23 mouse cellular contexts compared by ENCODE assay signal in the genomic region with DNA sequence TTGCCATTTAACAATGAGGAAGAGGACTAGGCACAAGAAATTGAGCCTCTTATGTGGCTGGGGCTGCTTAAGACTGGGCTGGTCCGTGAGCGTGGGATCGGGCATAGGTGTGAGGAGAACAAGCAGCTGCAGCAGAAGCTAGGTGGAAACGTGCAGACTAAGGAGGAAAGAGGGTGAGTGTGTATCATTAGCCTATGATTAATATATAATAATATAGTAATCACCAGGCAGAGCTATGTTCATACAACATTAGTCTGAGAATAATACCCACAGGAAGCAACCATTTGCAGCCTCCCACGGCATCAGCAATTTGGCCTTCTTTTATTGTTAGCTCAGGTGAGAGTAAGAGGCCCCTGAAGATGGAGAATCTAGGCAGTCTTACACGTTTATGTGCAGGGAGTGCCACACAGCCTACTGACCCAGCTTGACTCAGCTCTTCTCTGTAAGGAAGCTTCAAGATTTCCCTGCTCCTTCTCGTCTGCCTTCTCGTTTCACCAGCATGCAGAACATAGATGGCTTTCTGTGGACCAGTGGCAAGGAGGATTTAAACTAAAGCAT. TPM values are rescaled to one million over a fixed set of nuclear protein-coding genes. Genes with fewer than 3 reads are reported as not detected.
A peak's percentile ranks its signal among the peaks of the same experiment; 100 is the strongest.
DNase-seq lines count a peak whose midpoint lies in the region; ATAC-seq lines count a peak whose summit lies in the region.
"Had no signal": no experiment of that assay in that cellular context is flagged by ENCODE, and none has a peak within 500 bp of the region (broad histone marks: within the 10 kb centered on the region; RNA-seq: fewer than 3 reads in every experiment).

No protein-coding gene starts in this region.

- DNase-seq in hindbrain, embryonic 14.5 days (ENCODE audit: low spot score): no peak
- no peak for DNase-seq in hindbrain, embryonic 10.5 days (ENCODE audit: low spot score)
- no peak for DNase-seq in hindbrain, embryonic 11.5 days (ENCODE audit: low spot score)
- DNase-seq: adrenal gland, adult 8-10 months; adrenal gland, postnatal 14 days; adrenal gland, postnatal 36 days; B cell, adult 2 months; cerebellum, adult 11-12 months; cerebellum, adult 2 months; cerebellum, adult 9-10 months; cerebellum, postnatal 10 days; cerebellum, postnatal 25 days had no signal

- WGBS in hindbrain, embryonic 14.5 days: 68% methylated on average over 8 of the region's 8 CpGs
- WGBS in hindbrain, embryonic 10.5 days: 85% methylated on average over 8 of the region's 8 CpGs
- 75% methylated on average over 8 of the region's 8 CpGs for WGBS in hindbrain, embryonic 16.5 days
- WGBS in hindbrain, embryonic 11.5 days: 77% methylated on average over 8 of the region's 8 CpGs
- WGBS in neural tube, embryonic 15.5 days: 68% methylated on average over 8 of the region's 8 CpGs

- no peak overlapping the region for H3K9ac ChIP-seq in hindbrain, embryonic 14.5 days
- H3K9ac ChIP-seq in hindbrain, embryonic 16.5 days (ENCODE audit: low read depth, low read length): no peak overlapping the region
- no peak overlapping the region for H3K9ac ChIP-seq in hindbrain, embryonic 11.5 days (ENCODE audit: low read depth, low read length)
- H3K9ac ChIP-seq in neural tube, embryonic 15.5 days (replicated peaks): no peak overlapping the region
- H3K9ac ChIP-seq: embryonic facial prominence, embryonic 12.5 days; forebrain, embryonic 13.5 days; forebrain, embryonic 15.5 days had no signal

- H3K9me3 ChIP-seq in hindbrain, embryonic 14.5 days (ENCODE audit: control insufficient read depth, low read length): no peaks in the 10 kb centered on the region
- no peaks in the 10 kb centered on the region for H3K9me3 ChIP-seq in hindbrain, embryonic 10.5 days
- no peaks in the 10 kb centered on the region for H3K9me3 ChIP-seq in hindbrain, embryonic 16.5 days (ENCODE audit: control insufficient read depth, low read length)
- H3K9me3 ChIP-seq in hindbrain, embryonic 11.5 days (ENCODE audit: control insufficient read depth, low read length): no peaks in the 10 kb centered on the region
- H3K9me3 ChIP-seq in neural tube, embryonic 15.5 days (replicated peaks): no peaks in the 10 kb centered on the region
- H3K9me3 ChIP-seq: embryonic facial prominence, embryonic 10.5 days; embryonic facial prominence, embryonic 12.5 days; forebrain, embryonic 15.5 days; G1E had no signal

- H3K36me3 ChIP-seq in hindbrain, embryonic 14.5 days (replicated peaks; ENCODE audit: control insufficient read depth, insufficient read depth): no peaks in the 10 kb centered on the region
- H3K36me3 ChIP-seq in hindbrain, embryonic 10.5 days: no peaks in the 10 kb centered on the region
- no peaks in the 10 kb centered on the region for H3K36me3 ChIP-seq in hindbrain, embryonic 16.5 days (ENCODE audit: control insufficient read depth, insufficient read depth, low read length)
- no peaks in the 10 kb centered on the region for H3K36me3 ChIP-seq in hindbrain, embryonic 11.5 days (ENCODE audit: control insufficient read depth, insufficient read depth, low read length)
- H3K36me3 ChIP-seq in neural tube, embryonic 15.5 days: no peaks in the 10 kb centered on the region
- H3K36me3 ChIP-seq: embryonic facial prominence, embryonic 10.5 days; embryonic facial prominence, embryonic 12.5 days; forebrain, embryonic 15.5 days; G1E had no signal

- no peak overlapping the region for H3K27ac ChIP-seq in hindbrain, embryonic 14.5 days
- H3K27ac ChIP-seq in hindbrain, embryonic 10.5 days: no peak overlapping the region
- no peak overlapping the region for H3K27ac ChIP-seq in hindbrain, embryonic 16.5 days (ENCODE audit: low read depth, low read length)
- no peak overlapping the region for H3K27ac ChIP-seq in hindbrain, embryonic 11.5 days (ENCODE audit: low read depth, low read length)
- no peak overlapping the region for H3K27ac ChIP-seq in neural tube, embryonic 15.5 days (replicated peaks)
- H3K27ac ChIP-seq: embryonic facial prominence, embryonic 10.5 days; embryonic facial prominence, embryonic 12.5 days; forebrain, embryonic 13.5 days; forebrain, embryonic 15.5 days had no signal

- H3K27me3 ChIP-seq in hindbrain, embryonic 14.5 days (ENCODE audit: control insufficient read depth, insufficient read depth, low read length): no peaks in the 10 kb centered on the region; the same call in 1 of the 2 replicates
- H3K27me3 ChIP-seq in hindbrain, embryonic 10.5 days (ENCODE audit: insufficient read depth, poor library complexity, severe bottlenecking): no peaks in the 10 kb centered on the region
- no peaks in the 10 kb centered on the region for H3K27me3 ChIP-seq in hindbrain, embryonic 16.5 days (replicated peaks; ENCODE audit: control insufficient read depth, insufficient read depth, low read length)
- no peaks in the 10 kb centered on the region for H3K27me3 ChIP-seq in hindbrain, embryonic 11.5 days (ENCODE audit: control insufficient read depth, insufficient read depth, low read length)
- no peaks in the 10 kb centered on the region for H3K27me3 ChIP-seq in neural tube, embryonic 15.5 days (replicated peaks)
- H3K27me3 ChIP-seq: CH12.LX; embryonic facial prominence, embryonic 12.5 days; forebrain, embryonic 15.5 days had no signal

- peak; percentile 21; the same call in 1 of the 2 replicates for ATAC-seq in hindbrain, embryonic 14.5 days (ENCODE audit: low FRiP score)
- ATAC-seq in hindbrain, embryonic 16.5 days: peak; percentile 60; the same call in 1 of the 2 replicates
- ATAC-seq in hindbrain, embryonic 11.5 days (ENCODE audit: low FRiP score): no peak
- ATAC-seq in neural tube, embryonic 15.5 days (ENCODE audit: low FRiP score): peak; percentile 81
- ATAC-seq: activated CD4-positive, CD25-positive, alpha-beta regulatory T cell, adult 4 months; CD4-positive, CD25-positive, alpha-beta regulatory T cell, adult 4 months; forebrain, embryonic 13.5 days; forebrain, embryonic 15.5 days; Patski had no signal

- H3K4me2 ChIP-seq in hindbrain, embryonic 14.5 days (replicated peaks): no peak overlapping the region
- no peak overlapping the region for H3K4me2 ChIP-seq in hindbrain, embryonic 16.5 days (ENCODE audit: low read length)
- no peak overlapping the region for H3K4me2 ChIP-seq in hindbrain, embryonic 11.5 days (replicated peaks; ENCODE audit: low read depth, low read length)
- no peak overlapping the region for H3K4me2 ChIP-seq in neural tube, embryonic 15.5 days
- H3K4me2 ChIP-seq: embryonic facial prominence, embryonic 12.5 days; forebrain, embryonic 13.5 days; forebrain, embryonic 15.5 days had no signal

- no peak overlapping the region for H3K4me3 ChIP-seq in hindbrain, embryonic 14.5 days (replicated peaks; ENCODE audit: low read length)
- H3K4me3 ChIP-seq in hindbrain, embryonic 10.5 days: no peak overlapping the region
- no peak overlapping the region for H3K4me3 ChIP-seq in hindbrain, embryonic 16.5 days (ENCODE audit: low read length)
- H3K4me3 ChIP-seq in hindbrain, embryonic 11.5 days (ENCODE audit: low read depth, low read length): no peak overlapping the region
- no peak overlapping the region for H3K4me3 ChIP-seq in neural tube, embryonic 15.5 days (replicated peaks)
- H3K4me3 ChIP-seq: embryonic facial prominence, embryonic 10.5 days; embryonic facial prominence, embryonic 12.5 days; forebrain, embryonic 13.5 days; forebrain, embryonic 15.5 days had no signal

- H3K4me1 ChIP-seq in hindbrain, embryonic 14.5 days (replicated peaks; ENCODE audit: control insufficient read depth, insufficient read depth, low read length): no peaks in the 10 kb centered on the region
- H3K4me1 ChIP-seq in hindbrain, embryonic 10.5 days (replicated peaks): peaks cover 12% of the 10 kb centered on the region
- H3K4me1 ChIP-seq in hindbrain, embryonic 16.5 days (ENCODE audit: control insufficient read depth, insufficient read depth, low read depth, low read length): no peaks in the 10 kb centered on the region; the same call in 1 of the 2 replicates
- H3K4me1 ChIP-seq in hindbrain, embryonic 11.5 days (replicated peaks; ENCODE audit: control insufficient read depth, insufficient read depth, low read length): 0 out of 2 replicates have a peak, but pooled peaks cover 2% of the 10 kb centered on the region
- H3K4me1 ChIP-seq in neural tube, embryonic 15.5 days: peaks cover 2% of the 10 kb centered on the region; the same call in 1 of the 2 replicates
- H3K4me1 ChIP-seq: forebrain, embryonic 15.5 days had no signal

RNA-seq across cellular contexts. Expression of gene Igsf9b, which starts 22.6 kb away (rescaled TPM):
- 17.1 and 20.6 TPM in 2 replicates for polyA plus RNA-seq in hindbrain, embryonic 14.5 days (2014; fragmentation: Nextera tagmentation; extraction: Ambion mirVana)
- 6.8 and 6.9 TPM in 2 replicates for polyA plus RNA-seq in hindbrain, embryonic 10.5 days (2016; fragmentation: Nextera tagmentation; extraction: Ambion mirVana)
- 25.6 and 26.8 TPM in 2 replicates for polyA plus RNA-seq in hindbrain, embryonic 16.5 days (2015; fragmentation: Nextera tagmentation; extraction: Ambion mirVana)
- 5.7 and 6.6 TPM in 2 replicates for polyA plus RNA-seq in hindbrain, embryonic 11.5 days (2014; fragmentation: Nextera tagmentation; extraction: Ambion mirVana)
- polyA plus RNA-seq in neural tube, embryonic 15.5 days (2015; fragmentation: Nextera tagmentation; extraction: Ambion mirVana): 19.0 and 23.2 TPM in 2 replicates
- polyA plus RNA-seq: G1E had no signal
